Mouse (Mus musculus) layer of hippocampus, adult 9-10 months (tissue): ENCODE measurements around the gene A4galt.
A peak's percentile ranks its signal among the peaks of the same experiment; 100 is the strongest.
"Not testable (repeated sequence)": the region's sequence is repeated elsewhere in the genome, so short reads cannot be mapped to it uniquely, and the experiment has no call there.

Source experiments
- DNase-seq: peaks from one replicate; pipeline ENCODE4 v3.0.0; 2022; ENCODE audit warnings: low spot score

Gene A4galt

DNA sequence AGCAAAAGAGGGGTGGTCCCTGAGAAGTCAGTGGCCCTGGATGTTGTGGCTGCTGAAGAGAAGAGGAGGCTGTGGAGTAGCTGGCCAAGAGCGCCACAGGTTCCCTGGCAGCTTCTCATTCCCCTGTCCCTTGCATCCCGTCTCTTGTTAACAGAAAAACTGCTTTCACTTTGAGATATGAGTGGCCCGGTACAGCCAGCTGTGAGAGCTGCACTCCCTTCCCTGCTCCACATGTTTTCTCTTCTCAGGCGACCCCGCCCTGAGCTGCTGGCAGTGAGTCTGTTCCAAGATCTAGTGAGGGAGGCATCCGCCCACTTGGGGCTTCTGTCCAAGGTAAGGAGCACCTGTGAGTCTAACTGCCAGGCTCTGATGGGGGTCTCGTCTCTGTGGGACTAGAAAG lies 16.9 kb upstream of the A4galt start:
- not testable (repeated sequence) for DNase-seq

DNA sequence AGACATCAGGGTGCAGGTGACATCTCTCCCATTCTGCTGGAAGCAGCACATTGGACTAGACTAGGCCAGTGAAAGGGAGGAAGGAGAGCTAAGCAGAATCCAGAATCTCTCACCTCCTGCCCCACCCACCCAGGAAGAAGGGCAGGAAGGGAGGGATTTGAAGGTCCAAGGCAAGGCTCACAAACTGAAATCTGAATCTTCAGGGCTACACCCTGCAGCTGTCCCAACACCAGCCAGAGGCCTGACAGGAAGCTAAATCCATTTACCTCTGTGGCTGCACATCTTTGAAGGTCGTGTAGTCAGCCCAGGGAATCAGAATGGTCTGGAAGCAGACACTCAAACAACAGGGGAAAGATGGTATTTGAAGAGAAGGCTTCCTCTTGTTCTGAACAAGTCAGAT lies 13.7 kb upstream of the A4galt start:
- no peak for DNase-seq

DNA sequence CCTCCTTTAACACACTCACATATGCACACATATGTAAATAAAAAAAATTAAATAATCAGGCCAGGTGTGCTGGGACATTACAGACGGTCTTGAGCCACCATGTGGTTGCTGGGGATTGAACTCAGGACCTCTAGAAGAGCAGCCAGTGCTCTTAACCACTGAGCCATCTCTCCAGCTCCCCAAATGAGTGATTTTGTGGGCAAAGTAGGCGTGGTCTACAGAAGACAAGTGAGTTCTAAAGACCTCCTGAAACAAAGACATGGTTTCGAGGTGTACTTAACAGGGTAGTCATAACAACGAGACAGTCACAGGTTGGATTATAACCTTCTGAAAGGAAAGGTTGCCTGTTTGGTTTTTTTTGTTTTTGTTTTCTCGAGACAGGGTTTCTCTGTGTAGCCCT lies 11.8 kb upstream of the A4galt start:
- DNase-seq: no peak

DNA sequence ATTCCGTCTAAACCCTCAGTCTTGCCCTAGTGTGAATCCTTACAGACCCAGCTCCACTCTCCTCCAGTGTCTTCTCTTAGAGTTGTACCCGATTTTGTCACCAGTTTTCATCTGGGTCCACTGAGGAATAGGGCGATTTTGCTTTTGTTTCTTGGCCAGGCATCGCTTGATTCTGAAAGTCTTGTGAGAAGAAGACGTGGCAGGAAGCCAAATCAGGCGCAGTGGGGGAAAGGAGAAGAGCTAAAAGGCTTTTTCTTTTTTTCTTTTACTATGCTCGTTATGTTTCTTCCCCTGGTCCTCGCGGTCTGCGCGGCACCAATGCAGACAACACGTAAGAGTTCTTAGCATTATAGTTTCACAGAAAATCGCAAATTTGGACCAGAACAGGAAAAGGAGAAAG lies 6.3 kb upstream of the A4galt start:
- no peak for DNase-seq

DNA sequence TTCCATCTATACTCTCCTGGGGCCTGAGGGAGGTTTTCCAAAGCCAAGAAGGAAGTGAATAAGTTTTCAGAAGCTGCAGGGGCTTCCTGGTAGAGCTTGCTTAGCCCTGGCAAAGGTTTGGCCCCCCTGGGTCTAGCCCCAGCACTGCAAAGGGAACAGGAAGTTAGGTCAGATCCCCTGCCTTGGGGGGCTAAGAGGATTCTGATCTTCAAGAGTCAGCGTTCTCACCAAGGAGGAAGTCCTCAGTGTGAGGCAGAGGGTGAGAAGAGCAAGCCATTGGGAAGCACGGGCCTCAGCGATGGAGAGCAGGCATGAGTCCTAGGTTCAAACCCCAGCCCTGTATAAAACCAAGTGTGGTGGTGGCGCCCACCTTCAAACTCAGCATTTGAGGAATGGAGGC lies 4.9 kb upstream of the A4galt start:
- no peak for DNase-seq

DNA sequence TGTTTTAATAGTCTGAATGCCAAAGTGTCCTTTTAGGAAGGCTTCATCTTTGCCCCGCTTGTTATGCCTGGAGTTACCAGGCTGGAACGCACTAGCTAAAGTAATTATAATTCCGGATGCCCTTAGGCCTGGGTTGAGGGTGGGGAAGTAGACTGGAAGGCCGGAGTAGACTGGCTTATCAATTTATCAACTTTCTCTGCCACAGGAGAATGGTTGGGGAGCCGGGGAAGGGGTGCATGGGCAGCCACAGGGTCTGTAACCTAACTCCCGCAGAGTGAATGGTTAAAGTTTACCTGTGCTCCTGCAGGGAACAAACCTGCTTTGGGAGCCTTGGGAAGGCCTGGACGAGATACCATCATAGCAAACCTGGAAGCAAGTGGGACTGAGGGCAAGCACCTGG lies 4.4 kb upstream of the A4galt start:
- no peak for DNase-seq

DNA sequence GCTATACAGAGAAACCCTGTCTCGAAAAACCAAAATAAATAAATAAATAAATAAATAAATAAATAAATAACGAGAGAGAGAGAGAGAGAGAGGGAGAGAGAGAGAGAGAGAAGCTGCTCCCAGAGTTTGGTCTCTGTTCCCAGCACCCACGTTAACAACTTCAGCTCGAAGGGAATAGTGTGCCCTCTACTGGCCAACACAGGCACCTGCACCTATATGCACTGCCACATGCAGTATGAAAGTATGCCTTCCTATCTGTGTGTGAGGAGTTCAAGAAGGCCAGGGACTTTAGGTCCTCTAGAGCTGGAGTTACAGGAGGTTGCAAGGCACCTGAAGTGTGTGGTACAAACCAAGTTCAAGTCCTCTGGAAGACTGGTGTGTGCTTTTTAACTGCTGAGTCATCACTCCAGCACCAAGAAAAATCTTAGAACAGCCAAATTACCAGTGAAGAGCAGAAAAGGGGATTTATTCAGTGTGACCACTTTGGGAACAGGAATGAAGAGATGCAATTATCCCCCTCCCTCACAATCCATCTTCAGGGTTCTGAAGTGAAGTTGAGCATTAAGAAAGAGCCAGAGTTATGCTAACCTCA lies 3.7 kb upstream of the A4galt start:
- DNase-seq: no peak

DNA sequence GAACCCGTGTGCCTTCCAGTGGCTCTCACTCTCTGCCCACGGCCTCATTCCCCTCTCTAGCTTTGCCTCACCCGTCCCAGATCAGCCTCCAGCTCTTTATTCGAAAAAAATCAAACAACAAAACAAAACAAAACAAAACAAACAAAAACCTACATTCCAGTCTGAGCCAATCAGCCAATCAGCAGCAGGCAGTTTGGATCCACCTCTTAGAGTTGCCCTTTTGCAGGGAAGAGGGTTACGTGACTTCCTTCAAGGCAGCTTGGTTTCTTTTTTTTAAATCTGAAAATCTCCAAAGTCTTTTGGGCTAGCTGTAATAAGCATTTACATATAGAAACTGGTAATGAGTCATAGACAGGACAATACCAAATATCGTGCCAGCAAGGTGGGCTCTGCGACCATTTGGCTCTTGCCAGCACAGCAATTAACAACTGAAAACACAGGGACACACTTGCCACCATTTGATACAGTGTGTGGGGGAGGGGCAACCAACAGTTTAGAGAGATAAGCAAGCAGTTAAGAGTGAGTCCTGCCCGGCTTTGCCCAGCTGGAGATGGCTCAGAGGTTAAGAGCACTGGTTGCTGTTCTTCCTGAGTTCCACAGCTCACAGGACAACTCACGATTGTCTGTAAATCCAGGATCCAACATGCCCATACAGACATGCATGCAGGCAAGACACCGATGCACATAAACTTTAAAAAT lies 2.9 kb upstream of the A4galt start:
- DNase-seq: no peak

DNA sequence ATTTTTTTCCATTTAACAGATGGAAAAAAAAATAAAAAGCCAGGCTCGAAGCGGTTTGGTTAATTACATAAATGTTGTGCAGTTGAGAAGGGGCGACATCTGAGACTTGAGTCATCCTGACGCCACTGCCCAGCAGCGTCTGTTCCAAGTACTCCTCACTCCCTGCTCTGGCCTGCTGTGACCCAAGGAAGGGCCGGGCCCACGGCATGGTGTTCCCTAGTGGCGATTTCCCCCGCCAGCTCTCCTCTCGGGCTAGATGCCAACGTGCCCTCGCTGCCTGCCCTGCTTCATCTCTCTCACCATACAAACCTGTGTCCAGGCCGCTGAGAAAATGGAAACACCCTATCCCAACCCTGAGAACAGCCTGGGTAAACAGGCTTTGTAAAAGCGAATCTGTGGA lies 486 bp upstream of the A4galt start:
- no peak for DNase-seq

DNA sequence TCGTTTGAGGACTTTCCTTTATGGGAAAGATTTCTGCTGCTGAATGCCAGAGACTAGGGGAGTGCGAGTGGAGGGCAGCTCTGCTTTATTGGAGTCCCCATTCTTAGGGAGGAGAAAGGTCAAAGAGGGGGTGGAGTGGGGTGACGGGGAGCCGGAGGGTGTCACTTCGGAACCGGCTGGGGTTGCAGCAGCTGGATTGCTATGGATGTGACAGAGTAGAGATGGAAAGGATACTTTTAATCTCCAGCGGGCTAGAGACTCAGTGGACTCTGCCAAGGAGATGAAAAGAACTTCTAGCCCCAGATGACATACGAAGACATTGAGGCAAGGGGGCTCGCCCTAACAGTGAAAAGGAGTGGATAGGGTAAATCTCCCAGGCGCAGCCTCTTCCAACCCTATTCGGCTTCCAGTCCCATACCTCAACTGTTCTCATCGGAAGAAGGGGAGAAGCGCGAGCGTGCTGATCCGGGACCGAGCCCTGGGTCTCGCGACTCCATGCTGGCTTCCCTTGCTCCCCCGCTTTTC lies 861 bp downstream of the A4galt start:
- DNase-seq: no peak

DNA sequence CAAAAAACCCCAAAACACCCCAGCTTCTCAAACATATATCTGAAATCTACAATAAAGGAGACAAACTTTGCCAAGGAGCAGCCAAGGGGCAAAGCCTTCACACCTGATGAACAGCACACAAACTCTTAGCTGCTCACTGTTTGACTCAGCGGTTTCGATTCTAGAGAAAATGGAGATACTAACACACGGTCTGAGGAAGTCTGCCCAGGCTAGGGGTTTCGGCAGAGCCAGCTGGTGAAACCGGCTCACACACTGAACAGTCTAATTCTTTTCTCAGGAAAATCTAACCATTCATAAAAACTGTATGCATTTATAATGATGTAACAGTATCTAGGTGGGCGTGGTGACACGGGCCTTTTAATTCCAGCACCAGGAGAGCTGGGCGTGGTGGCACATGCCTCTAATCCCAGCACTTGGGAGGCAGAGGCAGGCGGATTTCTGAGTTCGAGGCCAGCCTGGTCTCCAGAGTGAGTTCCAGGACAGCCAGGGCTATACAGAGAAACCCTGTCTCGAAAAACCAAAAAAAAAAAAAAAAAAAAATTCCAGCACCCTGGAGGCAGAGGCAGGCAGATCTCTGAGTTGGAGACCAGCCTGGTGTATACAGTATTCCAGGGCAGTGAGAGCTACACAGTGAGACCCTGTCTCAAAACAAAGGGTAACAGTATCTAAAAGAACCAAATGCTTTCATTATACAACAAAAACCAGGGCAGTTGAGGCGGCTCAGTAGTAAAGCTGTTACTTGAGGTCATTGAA lies 1.9 kb downstream of the A4galt start:
- DNase-seq: no peak

DNA sequence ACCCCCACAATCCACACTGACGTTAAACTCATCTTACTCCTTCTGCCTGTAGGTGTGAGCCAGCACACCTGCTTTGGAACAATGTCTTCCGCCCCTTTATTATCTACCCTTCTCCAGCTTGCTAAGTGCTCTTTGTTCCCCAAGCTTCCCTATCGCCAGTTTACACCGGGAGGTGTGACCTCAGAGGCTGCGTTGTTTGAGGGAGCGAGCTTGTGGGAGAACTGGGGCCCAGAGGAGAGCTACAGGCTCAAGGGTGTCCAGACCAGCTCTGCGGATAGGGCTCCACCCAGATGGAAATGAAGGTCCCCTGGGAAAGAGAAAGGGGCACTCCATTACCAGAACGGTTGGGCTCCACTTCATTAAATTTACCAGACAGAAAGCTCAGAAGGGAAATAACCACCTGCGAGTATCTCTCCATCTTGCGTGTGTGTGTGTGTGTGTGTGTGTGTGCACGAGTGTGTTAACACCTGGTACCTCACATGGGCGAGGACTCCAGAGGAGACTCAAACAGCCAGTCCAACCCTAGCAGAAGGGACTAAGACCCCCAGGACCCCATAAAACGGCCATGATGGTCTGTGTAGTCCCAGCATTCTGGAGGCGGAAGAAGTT lies 3.2 kb downstream of the A4galt start:
- DNase-seq: no peak

DNA sequence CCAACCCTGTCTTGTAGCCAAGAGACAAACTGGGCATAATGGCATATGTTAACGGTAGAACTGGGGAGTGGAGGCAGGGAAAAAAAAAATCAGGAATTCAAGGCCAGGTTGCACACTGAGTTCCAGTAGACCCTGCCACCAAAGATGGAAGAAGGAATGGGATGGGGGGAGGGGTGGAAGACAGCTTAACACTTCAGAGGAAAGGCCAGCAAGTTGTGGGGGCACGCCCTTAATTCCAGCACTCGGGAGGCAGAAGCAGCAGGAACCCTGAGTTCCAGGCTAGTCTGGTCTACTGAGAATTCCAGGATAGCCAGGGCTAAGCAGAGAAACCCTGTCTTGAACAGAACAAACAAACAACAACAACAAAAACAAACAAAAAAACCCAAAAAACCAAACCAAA lies 7.2 kb downstream of the A4galt start:
- DNase-seq: no peak

DNA sequence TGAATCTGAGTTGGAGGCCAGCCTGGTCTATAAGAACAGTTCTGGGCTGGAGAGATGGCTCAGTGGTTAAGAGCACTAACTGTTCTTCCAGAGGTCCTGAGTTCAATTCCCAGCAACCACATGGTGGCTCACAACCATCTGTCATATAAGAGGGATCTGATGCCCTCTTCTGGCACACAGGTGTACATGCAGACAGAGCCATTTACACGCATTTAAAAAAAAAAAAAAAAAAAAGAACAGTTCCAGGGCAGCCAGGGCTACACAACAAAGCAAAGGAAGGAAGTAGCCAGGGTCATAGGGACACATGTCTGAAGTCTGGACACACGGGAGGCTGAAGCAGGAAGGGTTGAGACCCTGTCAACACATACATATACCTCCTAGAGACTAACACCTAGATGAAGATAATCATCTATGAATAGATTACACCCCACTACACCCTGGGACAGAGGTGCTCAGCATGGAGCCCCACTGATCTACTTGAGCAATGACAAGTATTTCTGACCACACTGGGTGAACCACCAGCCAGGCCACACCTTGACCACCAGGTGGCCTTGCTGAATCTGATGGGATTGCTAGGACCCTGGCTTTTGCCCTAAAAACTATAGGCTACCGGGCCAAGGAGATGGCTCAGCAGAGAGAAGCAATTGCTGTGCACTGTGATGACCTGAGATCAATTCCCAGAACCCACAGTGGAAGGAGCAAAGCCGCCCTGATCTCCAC lies 9.5 kb downstream of the A4galt start:
- no peak for DNase-seq

DNA sequence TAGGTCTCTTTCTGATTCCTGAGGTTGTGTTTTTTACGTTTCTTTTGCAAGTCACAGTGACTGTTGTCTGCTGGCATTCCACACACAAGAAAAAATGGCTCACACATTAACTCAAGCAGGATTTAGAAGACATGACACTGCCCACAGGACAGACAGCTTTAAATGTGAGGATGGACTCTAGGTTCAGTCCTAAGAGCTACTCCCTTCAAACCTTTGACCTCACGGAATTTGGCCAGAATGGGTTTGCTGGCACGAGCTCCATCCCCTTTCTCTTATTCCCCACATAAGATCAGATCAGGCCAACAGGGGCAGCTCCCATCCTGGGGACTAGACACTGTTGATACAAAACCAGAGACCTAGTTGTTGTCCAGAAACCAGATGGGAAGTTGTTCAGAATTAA lies 10.1 kb downstream of the A4galt start:
- DNase-seq: no peak

DNA sequence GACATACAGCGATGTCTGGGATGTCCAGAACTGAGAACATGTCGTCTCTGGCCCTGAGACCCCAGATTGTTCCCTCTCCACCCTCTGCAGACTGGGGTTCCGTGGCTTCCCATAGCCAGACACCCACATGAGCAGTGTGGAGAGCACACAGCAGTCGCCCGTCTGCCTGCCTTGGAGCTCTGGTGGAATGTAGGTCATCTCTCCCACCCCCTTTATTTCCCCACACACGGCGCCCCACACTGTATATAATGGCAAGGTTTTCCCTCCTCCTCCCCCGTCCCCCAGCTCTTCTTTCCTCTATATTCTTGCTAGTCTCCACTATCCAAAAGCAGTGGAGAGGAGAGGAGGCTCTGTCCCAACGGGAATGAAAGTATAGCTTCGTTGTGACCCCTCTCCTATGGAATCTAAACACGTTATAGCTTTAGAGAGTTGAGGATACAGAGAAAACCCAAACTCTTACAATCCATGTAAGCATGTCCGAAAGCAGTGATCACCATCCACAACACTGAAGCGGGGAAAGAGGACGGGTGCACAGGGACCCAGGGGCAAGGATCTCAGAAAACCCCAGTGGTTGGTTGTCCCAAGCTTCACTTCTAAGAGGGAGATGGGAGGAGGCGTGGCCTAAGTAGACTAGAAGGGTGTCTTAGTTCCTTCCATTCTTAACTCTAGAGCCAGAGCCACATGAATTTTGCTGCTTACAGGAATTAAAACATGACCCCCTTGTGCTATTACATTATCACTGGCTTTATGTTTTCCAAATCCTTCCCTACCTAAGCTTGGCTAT lies 13.9 kb downstream of the A4galt start:
- DNase-seq: no peak

DNA sequence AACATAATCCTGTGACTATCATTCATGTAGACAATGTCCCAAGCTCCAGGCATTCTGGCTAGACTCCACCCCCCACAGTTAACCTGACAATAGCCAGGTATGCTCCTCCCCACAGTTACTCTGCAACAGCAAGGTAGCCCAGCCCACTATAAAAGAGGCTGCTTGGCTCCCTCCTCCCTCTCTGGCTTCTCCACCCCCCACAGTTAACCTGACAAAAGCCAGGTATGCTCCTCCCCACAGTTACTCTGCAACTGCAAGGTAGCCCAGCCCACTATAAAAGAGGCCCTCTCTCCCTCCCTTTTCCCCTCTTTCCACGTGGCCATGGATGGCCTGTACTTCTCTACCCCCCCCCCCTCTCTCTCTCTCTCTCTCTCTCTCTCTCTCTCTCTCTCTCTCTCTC lies 14.8 kb downstream of the A4galt start:
- no peak for DNase-seq

DNA sequence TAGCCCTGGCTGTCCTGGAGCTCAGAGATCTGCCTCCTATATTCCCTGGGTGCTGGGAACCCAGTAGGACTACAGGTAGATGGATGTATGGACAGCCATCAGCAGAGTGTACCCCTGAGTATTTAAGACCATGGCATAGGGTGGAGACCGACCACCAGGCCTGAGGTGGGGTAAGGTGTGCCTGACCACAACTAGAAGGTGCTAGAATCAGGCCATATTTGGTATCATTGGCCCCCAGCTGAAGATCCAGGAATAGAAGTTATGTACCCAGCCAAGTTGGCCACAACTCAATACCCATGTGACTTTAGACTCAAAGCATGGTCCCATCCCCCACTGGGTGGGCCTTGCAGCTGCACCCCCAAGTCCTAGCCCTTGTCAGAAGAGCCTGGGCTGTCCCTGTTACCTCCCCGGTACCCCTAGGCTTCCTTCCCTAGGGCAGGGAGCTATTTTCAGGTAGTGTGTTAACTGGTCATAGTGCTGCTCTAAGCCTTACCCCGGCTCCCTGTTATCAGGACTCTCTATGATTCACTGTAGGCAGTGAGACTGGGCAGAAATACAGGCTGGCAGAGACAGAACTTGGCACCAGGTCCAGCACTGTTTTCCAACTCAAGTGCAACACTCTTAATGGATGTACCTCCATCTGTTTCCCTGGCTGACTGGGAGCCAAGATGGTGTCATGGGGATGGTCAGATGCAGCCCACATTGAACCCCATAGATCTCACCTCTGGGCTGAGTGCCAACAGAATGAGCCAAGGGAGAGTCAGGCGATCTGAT lies 18.2 kb downstream of the A4galt start:
- peak; percentile 35 for DNase-seq

DNA sequence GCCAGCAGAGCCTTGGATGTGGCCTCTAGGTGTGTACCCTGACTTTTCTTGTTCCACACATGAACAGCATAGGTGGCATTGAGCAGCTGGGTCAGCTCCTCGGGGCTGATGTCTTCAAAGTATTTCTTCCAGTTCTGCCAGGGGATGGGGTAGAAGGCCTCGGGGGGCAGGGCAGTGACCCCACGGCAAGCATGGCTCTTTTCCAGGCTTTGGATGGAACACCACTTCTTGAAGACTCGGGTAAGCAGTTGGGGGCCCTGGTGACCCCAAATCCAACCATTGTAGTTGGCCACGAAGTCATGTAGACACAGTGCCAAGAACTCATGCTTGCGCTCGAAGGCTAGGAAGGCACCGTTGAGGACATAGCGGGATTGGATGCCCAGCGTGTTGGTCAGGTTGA lies 24.0 kb downstream of the A4galt start:
- DNase-seq: no peak

DNA sequence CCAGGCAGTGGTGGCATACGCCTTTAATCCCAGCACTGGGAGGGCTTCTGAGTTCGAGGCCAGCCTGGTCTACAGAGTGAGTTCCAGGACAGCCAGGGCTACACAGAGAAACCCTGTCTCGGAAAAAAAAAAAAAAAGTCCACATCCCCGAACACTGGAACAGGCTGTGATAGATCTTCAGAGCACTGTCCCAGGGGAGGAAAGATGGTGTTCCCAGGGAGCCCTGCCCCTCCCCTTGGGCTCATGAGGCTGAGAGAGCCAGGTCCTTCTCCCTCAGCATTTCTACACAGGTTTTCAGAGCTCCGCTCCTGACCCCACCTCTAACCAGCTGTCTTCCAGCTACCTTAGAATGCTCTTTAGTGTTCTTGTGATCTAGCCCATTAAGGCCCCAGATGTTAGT lies 24.7 kb downstream of the A4galt start:
- DNase-seq: no peak
